Mouse (Mus musculus): ENCODE measurements around the gene Sec24b. TPM values are rescaled to one million over a fixed set of nuclear protein-coding genes. Genes with fewer than 3 reads are reported as not detected.

The Sec24b gene
- polyA plus RNA-seq, 1 experiment from 2014 or later = 38.9 TPM

GRCm38 (mm10) chr3:130000926-130001325 lies 60.4 kb downstream of the Sec24b start:
- Histone ChIP-seq H3K9me3 (ENCODE audit: control insufficient read depth, low read length) (no peaks in the 10 kb centered on the region), H3K4me2 (ENCODE audit: low read depth, low read length, severe bottlenecking) (no peak overlapping the region), H3K4me3 (ENCODE audit: low read depth, low read length) (no peak overlapping the region), H3K9ac (ENCODE audit: low read length) (no peak overlapping the region), H3K27me3 (ENCODE audit: control insufficient read depth, insufficient read depth, low read length) (no peaks in the 10 kb centered on the region), H3K4me1 (replicated peaks; ENCODE audit: control insufficient read depth, insufficient read depth, low read length) (no peaks in the 10 kb centered on the region), H3K27ac (ENCODE audit: low read depth, low read length) (no peak overlapping the region), H3K36me3 (ENCODE audit: control insufficient read depth, insufficient read depth, low read length) (peaks cover 16% of the 10 kb centered on the region)
- no peak for DNase-seq (ENCODE audit: low spot score)
- ATAC-seq (replicated peaks; ENCODE audit: low FRiP score) = no peak
- WGBS = 98% methylated on average over 11 of the region's 11 CpGs

DNA sequence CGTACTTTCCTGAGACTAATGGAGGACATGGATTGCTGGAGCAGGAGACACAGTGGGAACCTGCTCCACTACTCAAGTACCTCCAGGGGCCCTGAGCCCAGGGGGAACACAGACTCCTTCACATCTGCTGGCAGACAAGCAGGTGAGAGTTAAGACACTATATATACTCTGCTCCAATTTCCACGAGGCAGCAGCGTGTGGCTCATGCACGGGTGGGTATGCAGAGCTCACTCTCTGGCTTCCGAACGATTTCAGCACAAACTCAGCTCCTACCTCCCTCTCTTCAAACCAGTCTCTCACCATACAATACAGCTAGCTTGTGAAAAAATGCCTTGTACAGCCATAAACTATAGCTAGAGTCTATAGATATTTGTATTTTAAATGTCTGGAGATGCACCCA lies 62.8 kb downstream of the Sec24b start:
- Histone ChIP-seq H3K4me2 (ENCODE audit: low read depth, low read length, severe bottlenecking) (no peak overlapping the region), H3K27ac (ENCODE audit: low read depth, low read length) (no peak overlapping the region), H3K27me3 (ENCODE audit: control insufficient read depth, insufficient read depth, low read length) (no peaks in the 10 kb centered on the region), H3K36me3 (ENCODE audit: control insufficient read depth, insufficient read depth, low read length) (peaks cover 16% of the 10 kb centered on the region), H3K4me1 (replicated peaks; ENCODE audit: control insufficient read depth, insufficient read depth, low read length) (no peaks in the 10 kb centered on the region), H3K9ac (ENCODE audit: low read length) (no peak overlapping the region), H3K9me3 (ENCODE audit: control insufficient read depth, low read length) (no peaks in the 10 kb centered on the region), H3K4me3 (ENCODE audit: low read depth, low read length) (no peak overlapping the region)
- DNase-seq (ENCODE audit: low spot score) (no peak), ATAC-seq (replicated peaks; ENCODE audit: low FRiP score) (no peak)
- 94% methylated on average over 6 of the region's 6 CpGs for WGBS

DNA sequence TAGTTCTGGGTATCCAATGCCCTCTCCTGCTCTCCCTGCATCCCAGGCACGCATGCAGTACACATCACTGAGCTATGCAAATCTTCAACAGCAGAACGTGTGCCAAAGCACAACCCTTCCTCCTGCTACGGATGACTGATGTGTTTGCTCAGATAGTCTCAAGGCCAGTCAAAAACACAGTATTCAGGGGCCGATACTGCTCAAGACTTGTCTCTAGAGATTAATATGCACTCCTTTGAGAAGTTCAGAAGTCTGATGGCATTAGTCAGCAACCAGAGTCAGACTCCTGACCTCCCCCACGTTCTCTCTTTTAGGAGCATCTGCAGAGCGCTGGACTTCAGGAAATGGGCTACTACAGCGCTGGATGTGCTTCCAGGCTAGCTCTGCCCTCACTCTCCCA lies 63.4 kb downstream of the Sec24b start:
- no peaks in the 10 kb centered on the region for H3K4me1 ChIP-seq (replicated peaks; ENCODE audit: control insufficient read depth, insufficient read depth, low read length)
- no peak for ATAC-seq (replicated peaks; ENCODE audit: low FRiP score)
- H3K4me2 ChIP-seq (ENCODE audit: low read depth, low read length, severe bottlenecking) = no peak overlapping the region
- no peak overlapping the region for H3K9ac ChIP-seq (ENCODE audit: low read length)
- DNase-seq (ENCODE audit: low spot score) = no peak
- H3K4me3 ChIP-seq (ENCODE audit: low read depth, low read length) = no peak overlapping the region
- H3K27ac ChIP-seq (ENCODE audit: low read depth, low read length) = no peak overlapping the region
- 92% methylated on average over 7 of the region's 7 CpGs for WGBS
- no peaks in the 10 kb centered on the region for H3K27me3 ChIP-seq (ENCODE audit: control insufficient read depth, insufficient read depth, low read length)
- H3K36me3 ChIP-seq (ENCODE audit: control insufficient read depth, insufficient read depth, low read length) = peaks cover 16% of the 10 kb centered on the region
- no peaks in the 10 kb centered on the region for H3K9me3 ChIP-seq (ENCODE audit: control insufficient read depth, low read length)

DNA sequence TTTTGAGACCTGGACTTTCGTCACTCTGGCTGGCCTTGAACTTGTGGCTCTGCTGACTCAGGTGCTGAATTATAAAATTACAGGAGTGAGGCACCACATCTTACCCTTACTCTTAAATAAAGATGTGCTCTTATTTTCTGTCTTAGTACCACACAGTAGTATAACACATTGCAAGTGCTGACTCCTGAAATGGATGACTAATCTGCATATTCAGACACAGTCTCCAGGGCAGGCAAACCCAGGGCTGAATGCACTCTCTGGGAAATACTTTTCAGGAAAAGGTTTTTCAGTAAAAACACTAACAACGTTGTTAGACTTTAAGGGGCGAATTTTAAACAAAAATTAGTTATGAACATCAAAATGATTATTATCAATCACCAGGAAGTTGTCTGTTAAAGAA lies 64.0 kb downstream of the Sec24b start:
- Histone ChIP-seq H3K4me1 (replicated peaks; ENCODE audit: control insufficient read depth, insufficient read depth, low read length) (no peaks in the 10 kb centered on the region), H3K27ac (ENCODE audit: low read depth, low read length) (no peak overlapping the region), H3K9ac (ENCODE audit: low read length) (no peak overlapping the region), H3K9me3 (ENCODE audit: control insufficient read depth, low read length) (no peaks in the 10 kb centered on the region), H3K4me3 (ENCODE audit: low read depth, low read length) (no peak overlapping the region), H3K27me3 (ENCODE audit: control insufficient read depth, insufficient read depth, low read length) (no peaks in the 10 kb centered on the region), H3K4me2 (ENCODE audit: low read depth, low read length, severe bottlenecking) (no peak overlapping the region), H3K36me3 (ENCODE audit: control insufficient read depth, insufficient read depth, low read length) (peaks cover 12% of the 10 kb centered on the region)
- DNase-seq (ENCODE audit: low spot score) (no peak), ATAC-seq (replicated peaks; ENCODE audit: low FRiP score) (no peak)
- WGBS = 88% methylated on average over 3 of the region's 3 CpGs

DNA sequence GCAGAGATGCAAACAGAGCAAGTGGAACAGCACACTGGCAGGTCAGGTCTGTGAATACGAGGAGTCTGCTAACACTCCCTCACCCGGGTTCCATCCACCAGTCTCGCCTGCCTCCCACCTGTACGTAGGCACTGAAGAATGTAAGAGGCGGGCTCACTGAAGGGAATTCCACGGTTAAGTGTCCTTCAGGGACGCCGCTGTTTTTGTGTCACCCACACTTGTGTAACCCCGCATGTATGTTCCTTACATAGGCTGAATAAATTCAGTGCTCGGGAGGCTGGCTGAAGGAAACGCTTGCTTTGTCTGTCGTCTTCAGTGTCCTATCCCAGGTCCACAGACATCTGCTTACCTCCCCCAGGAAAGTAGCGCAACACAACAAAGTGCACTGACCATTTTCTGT lies 74.1 kb downstream of the Sec24b start:
- Histone ChIP-seq H3K4me3 (ENCODE audit: low read depth, low read length) (no peak overlapping the region), H3K27ac (ENCODE audit: low read depth, low read length) (no peak overlapping the region), H3K4me1 (replicated peaks; ENCODE audit: control insufficient read depth, insufficient read depth, low read length) (no peaks in the 10 kb centered on the region), H3K9me3 (ENCODE audit: control insufficient read depth, low read length) (no peaks in the 10 kb centered on the region), H3K9ac (ENCODE audit: low read length) (no peak overlapping the region), H3K4me2 (ENCODE audit: low read depth, low read length, severe bottlenecking) (no peak overlapping the region), H3K27me3 (ENCODE audit: control insufficient read depth, insufficient read depth, low read length) (no peaks in the 10 kb centered on the region), H3K36me3 (ENCODE audit: control insufficient read depth, insufficient read depth, low read length) (peaks cover 22% of the 10 kb centered on the region)
- ATAC-seq (replicated peaks; ENCODE audit: low FRiP score) (no peak), DNase-seq (ENCODE audit: low spot score) (no peak)
- WGBS = 94% methylated on average over 13 of the region's 13 CpGs

- Histone ChIP-seq H3K27me3 (ENCODE audit: control insufficient read depth, insufficient read depth, low read length) (no peaks in the 10 kb centered on the region), H3K9ac (ENCODE audit: low read length) (no peak overlapping the region), H3K9me3 (ENCODE audit: control insufficient read depth, low read length) (no peaks in the 10 kb centered on the region), H3K4me2 (ENCODE audit: low read depth, low read length, severe bottlenecking) (no peak overlapping the region), H3K4me3 (ENCODE audit: low read depth, low read length) (no peak overlapping the region), H3K36me3 (ENCODE audit: control insufficient read depth, insufficient read depth, low read length) (peaks cover 22% of the 10 kb centered on the region), H3K27ac (ENCODE audit: low read depth, low read length) (no peak overlapping the region), H3K4me1 (replicated peaks; ENCODE audit: control insufficient read depth, insufficient read depth, low read length) (no peaks in the 10 kb centered on the region)
- DNase-seq (ENCODE audit: low spot score) (no peak), ATAC-seq (replicated peaks; ENCODE audit: low FRiP score) (no peak)
- WGBS = 88% methylated on average over 4 of the region's 4 CpGs
Observed at GRCm38 (mm10) chr3:129985335-129985734, 76.0 kb downstream of the Sec24b start.

DNA sequence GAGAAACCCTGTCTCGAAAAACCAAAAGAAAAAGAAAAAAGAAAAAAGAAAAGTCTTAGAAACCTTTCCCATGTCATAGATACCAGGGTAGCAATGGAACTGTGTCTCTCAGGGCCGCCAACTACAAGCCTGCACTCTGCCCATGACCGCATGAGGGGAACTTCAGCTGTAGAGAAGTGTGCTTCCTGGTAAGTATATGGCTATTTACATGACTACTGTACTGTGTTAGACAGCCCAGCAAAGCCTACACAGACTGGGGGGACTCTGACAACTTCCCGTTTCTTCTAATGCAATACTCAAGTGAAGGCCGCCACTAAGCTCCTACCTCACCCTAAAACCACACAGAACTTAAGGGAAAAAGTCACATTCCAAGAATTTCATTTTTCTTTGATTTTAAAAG lies 76.6 kb downstream of the Sec24b start:
- no peak overlapping the region for H3K4me3 ChIP-seq (ENCODE audit: low read depth, low read length)
- no peak overlapping the region for H3K4me2 ChIP-seq (ENCODE audit: low read depth, low read length, severe bottlenecking)
- H3K27ac ChIP-seq (ENCODE audit: low read depth, low read length) = no peak overlapping the region
- 91% methylated on average over 5 of the region's 5 CpGs for WGBS
- ATAC-seq (replicated peaks; ENCODE audit: low FRiP score) (no peak), DNase-seq (ENCODE audit: low spot score) (no peak)
- H3K27me3 ChIP-seq (ENCODE audit: control insufficient read depth, insufficient read depth, low read length) = no peaks in the 10 kb centered on the region
- peaks cover 22% of the 10 kb centered on the region for H3K36me3 ChIP-seq (ENCODE audit: control insufficient read depth, insufficient read depth, low read length)
- H3K9ac ChIP-seq (ENCODE audit: low read length) = no peak overlapping the region
- H3K4me1 ChIP-seq (replicated peaks; ENCODE audit: control insufficient read depth, insufficient read depth, low read length) = no peaks in the 10 kb centered on the region
- H3K9me3 ChIP-seq (ENCODE audit: control insufficient read depth, low read length) = no peaks in the 10 kb centered on the region

DNA sequence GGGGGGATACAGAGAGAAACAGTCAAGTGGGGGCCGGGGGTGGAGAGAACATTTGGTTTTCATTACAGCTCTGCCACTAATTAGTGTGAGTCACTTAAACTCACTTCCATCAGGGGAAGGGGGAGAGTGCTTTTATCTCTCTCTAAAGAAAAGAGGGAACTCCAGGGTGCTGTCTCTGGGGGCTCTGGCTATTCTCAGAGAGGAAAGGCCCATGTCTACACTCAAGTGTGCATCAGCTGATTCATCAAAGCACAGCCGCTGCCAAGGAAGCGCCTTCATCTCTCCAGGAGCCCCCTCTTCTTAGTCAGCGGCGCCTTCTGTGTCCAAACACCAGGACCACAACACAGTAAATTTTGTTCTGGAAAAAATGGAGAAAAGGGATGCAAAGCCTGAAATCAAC lies 79.1 kb downstream of the Sec24b start:
- Histone ChIP-seq H3K4me2 (ENCODE audit: low read depth, low read length, severe bottlenecking) (no peak overlapping the region), H3K4me3 (ENCODE audit: low read depth, low read length) (no peak overlapping the region), H3K27ac (ENCODE audit: low read depth, low read length) (no peak overlapping the region), H3K36me3 (ENCODE audit: control insufficient read depth, insufficient read depth, low read length) (peaks cover 9% of the 10 kb centered on the region), H3K4me1 (replicated peaks; ENCODE audit: control insufficient read depth, insufficient read depth, low read length) (no peaks in the 10 kb centered on the region), H3K27me3 (ENCODE audit: control insufficient read depth, insufficient read depth, low read length) (no peaks in the 10 kb centered on the region), H3K9me3 (ENCODE audit: control insufficient read depth, low read length) (no peaks in the 10 kb centered on the region), H3K9ac (ENCODE audit: low read length) (no peak overlapping the region)
- whole genome bisulfite sequencing = 77% methylated on average over 5 of the region's 5 CpGs
- DNase-seq (ENCODE audit: low spot score) = no peak
- no peak for ATAC-seq (replicated peaks; ENCODE audit: low FRiP score)

GRCm38 (mm10) chr3:129981756-129982155 lies 79.6 kb downstream of the Sec24b start:
- Histone ChIP-seq H3K4me1 (replicated peaks; ENCODE audit: control insufficient read depth, insufficient read depth, low read length) (no peaks in the 10 kb centered on the region), H3K4me3 (ENCODE audit: low read depth, low read length) (no peak overlapping the region), H3K9ac (ENCODE audit: low read length) (no peak overlapping the region), H3K4me2 (ENCODE audit: low read depth, low read length, severe bottlenecking) (no peak overlapping the region), H3K27me3 (ENCODE audit: control insufficient read depth, insufficient read depth, low read length) (no peaks in the 10 kb centered on the region), H3K27ac (ENCODE audit: low read depth, low read length) (no peak overlapping the region), H3K36me3 (ENCODE audit: control insufficient read depth, insufficient read depth, low read length) (peaks cover 6% of the 10 kb centered on the region), H3K9me3 (ENCODE audit: control insufficient read depth, low read length) (no peaks in the 10 kb centered on the region)
- ATAC-seq (replicated peaks; ENCODE audit: low FRiP score) (no peak), DNase-seq (ENCODE audit: low spot score) (no peak)
- 93% methylated on average over 11 of the region's 11 CpGs for WGBS
